Mouse (Mus musculus) brain, embryonic 14.5 days (tissue): ENCODE results near the gene Fam229a.
A peak's percentile ranks its signal among the peaks of the same experiment; 100 is the strongest.

Source experiments
- CTCF ChIP-seq: fragments of 200-500 bp; IDR thresholded peaks from 2 replicates; pipeline ENCODE4 v1.5.1; 2012; ENCODE audit warnings: inconsistent platforms, mild to moderate bottlenecking, moderate library complexity, borderline replicate concordance; ENCODE audit not compliant: insufficient read depth, insufficient read length; ENCODE audit errors: extremely low read depth
- POLR2A ChIP-seq: fragments of 200-500 bp; IDR thresholded peaks from 2 replicates; pipeline ENCODE4 v1.6.1; 2012; ENCODE audit warnings: mild to moderate bottlenecking, inconsistent platforms, borderline replicate concordance; ENCODE audit not compliant: poor library complexity, insufficient read depth, insufficient read length, severe bottlenecking; ENCODE audit errors: extremely low read depth

DNA sequence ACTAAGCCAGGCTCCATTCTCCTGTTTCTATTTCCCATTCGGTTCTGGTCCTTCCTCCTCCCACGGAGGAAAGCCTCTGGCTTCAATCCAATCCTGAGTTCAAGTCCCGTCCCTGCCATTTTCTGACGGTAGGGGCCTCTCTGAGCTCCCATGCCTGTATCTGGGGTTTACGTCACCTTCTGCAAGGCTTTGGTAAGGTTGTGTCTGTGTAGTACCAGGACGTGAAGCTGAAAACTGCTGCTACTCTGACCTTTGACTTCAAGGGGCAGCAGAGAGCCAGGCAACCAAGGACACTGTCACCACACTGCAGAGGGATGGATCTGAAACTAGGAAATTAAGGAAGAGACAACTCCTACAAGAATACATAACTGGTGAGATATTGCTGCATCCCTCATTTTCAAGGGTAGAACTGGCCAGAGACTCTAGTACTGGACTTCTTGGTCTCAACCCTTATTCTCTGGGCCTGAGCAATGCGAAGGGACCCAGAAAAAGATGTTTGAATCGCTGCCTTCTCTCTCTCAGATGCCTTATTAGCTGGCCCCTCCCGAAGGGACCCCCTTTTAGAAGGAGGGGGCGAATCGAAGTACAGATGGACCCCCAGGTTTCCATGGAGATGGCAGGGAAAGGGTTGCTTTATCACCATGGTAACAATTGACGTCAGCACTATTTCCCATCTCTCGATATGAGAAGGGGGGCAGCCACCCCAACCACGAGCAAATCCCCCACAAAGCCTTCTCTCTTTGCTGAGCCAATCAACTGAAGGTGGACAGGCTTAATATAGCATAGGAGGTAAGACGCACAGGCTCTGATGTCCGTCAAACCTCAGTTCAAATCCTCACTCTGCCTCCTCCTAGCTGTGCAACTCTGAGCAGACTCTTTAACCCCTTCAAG, 4.9 kb downstream of the Fam229a start:
- TF ChIP-seq CTCF, result peak; percentile 9; the same call in 1 of the 2 replicates
- TF ChIP-seq POLR2A, result no peak
